Mouse (Mus musculus) heart, adult 2 months (tissue): Measurements from ENCODE around the gene Sox15. TPM values are rescaled to one million over a fixed set of nuclear protein-coding genes. Genes with fewer than 3 reads are reported as not detected.

Experiments used
- DNase-seq, 2 experiments: peaks; one replicate each; pipeline ENCODE4 v3.0.0; 2021
- H3K27ac ChIP-seq: fragments of 200-600 bp; 2 replicates; pipeline ENCODE4 v1.8.1; 2022
- H3K27me3 ChIP-seq: fragments of 200-500 bp; 2 replicates; pipeline ENCODE4 v1.6.1; 2012; ENCODE audit warnings: mild to moderate bottlenecking, low read length, inconsistent platforms, mixed read lengths; ENCODE audit not compliant: control insufficient read depth, insufficient read depth
- H3K36me3 ChIP-seq: fragments of 200-500 bp; 2 replicates; pipeline ENCODE4 v1.6.1; 2012; ENCODE audit warnings: low read length, inconsistent platforms; ENCODE audit not compliant: control insufficient read depth, insufficient read depth
- H3K4me1 ChIP-seq: fragments of 200-500 bp; 2 replicates; pipeline ENCODE4 v1.6.1; 2011; ENCODE audit warnings: low read length; ENCODE audit not compliant: control insufficient read depth, insufficient read depth
- H3K4me3 ChIP-seq: fragments of 200-600 bp; 2 replicates; pipeline ENCODE4 v1.8.1; 2022
- H3K79me2 ChIP-seq: fragments of 200-500 bp; replicated peaks from 2 replicates; pipeline ENCODE4 v1.6.1; 2012; ENCODE audit warnings: mild to moderate bottlenecking, inconsistent platforms, low read length, moderate library complexity, mixed read lengths; ENCODE audit not compliant: control insufficient read depth, insufficient read depth
- H3K9ac ChIP-seq: fragments of 200-500 bp; 2 replicates; pipeline ENCODE4 v1.6.1; 2012; ENCODE audit warnings: low read depth, mild to moderate bottlenecking, control low read depth, inconsistent platforms, low read length, mixed read lengths
- CTCF ChIP-seq: fragments of 200-600 bp; IDR thresholded peaks from 2 replicates; pipeline ENCODE4 v1.8.1; 2022; ENCODE audit warnings: antibody characterized with exemption, mild to moderate bottlenecking, moderate library complexity
- EP300 ChIP-seq: fragments of 200-500 bp; IDR thresholded peaks from 2 replicates; pipeline ENCODE4 v1.6.1; 2011; ENCODE audit warnings: low read depth, low read length, control low read depth; ENCODE audit not compliant: insufficient read depth
- POLR2A ChIP-seq: fragments of 200-500 bp; IDR thresholded peaks from 2 replicates; pipeline ENCODE4 v1.6.1; 2011; ENCODE audit warnings: mild to moderate bottlenecking, low read depth, low read length, control low read depth; ENCODE audit not compliant: insufficient read depth
- WGBS: fragments of 180-500 bp; shearing (Covaris S2); methylation state at CpG from one replicate; pipeline ENCODE4 v1.1.7; 2018; 5-methylcytosine and 5-hydroxymethylcytosine counted together
- intact Hi-C: fragments of 180-260 bp; cut with DNase I; formaldehyde crosslinking; loops from one replicate; pipeline ENCODE4 v1.15.1; 2025
- polyA plus RNA-seq: library from polyadenylated mRNA; depleted of rRNA; stranded (reverse); fragments of >200 nt; gene quantifications from 2 replicates; pipeline ENCODE4 v1.2.3, GENCODE M21; 2012
- total RNA-seq, 2 experiments: library from RNA; stranded (reverse); gene quantifications; 2 replicates each; pipeline ENCODE4 v1.2.3; 2021

Sox15 gene
- total and polyA plus RNA-seq, 3 experiments, result not detected

DNA sequence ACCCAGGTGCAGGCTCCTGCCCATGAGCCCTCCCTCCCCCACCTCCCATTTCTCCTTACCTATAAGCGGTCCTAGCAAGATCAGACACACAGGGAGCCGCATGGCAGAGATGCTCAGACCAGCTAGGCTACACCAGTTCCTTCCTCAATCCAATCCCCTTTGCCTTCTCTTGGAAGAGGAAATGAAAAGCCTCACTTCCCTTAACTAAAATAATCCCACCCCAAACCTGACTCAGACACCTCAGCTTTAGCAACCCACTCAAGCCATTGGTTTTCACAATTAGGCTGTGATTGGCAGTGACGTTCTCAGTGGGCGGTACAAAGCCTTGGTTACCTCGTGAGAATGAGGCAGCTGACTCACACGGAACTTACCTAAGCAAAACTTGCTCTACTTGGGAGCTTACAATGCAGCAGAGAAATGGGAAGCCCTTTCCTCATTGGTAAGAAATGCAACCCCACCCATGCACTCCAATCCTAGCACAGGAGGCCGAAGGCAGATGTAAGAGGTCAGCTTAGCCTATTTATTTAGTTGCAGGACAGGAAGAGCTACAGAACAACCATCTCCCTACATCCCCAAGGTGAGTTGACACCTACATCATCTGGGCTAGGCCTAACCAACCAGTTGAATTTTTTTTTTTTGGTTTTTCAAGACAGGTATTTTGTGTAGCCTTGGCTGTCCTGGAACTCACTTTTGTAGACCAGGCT, 11.0 kb downstream of the Sox15 start, which contains the start of gene Cd68:
Cd68 (minus strand) TSS at position 193 of the 704 bp plus-strand sequence.
- no peaks in the 10 kb centered on the region for H3K79me2 ChIP-seq
- intact Hi-C loops, result no loop called here
- DNase-seq, result peak in 1 of 2 experiments; percentile 71
- H3K27me3 ChIP-seq, result no peaks in the 10 kb centered on the region
- peaks cover 10% of the 10 kb centered on the region for H3K4me1 ChIP-seq
- no peak for TF ChIP-seq EP300
- 0 out of 2 replicates have a peak, but pooled peaks have one; percentile 44 for TF ChIP-seq POLR2A
- no peak within 1 kb of the TSS for H3K9ac ChIP-seq
- peaks cover 17% of the 10 kb centered on the region for H3K36me3 ChIP-seq
- 49% methylated on average over 7 of the region's 7 CpGs for WGBS
- H3K27ac ChIP-seq, result no peak within 1 kb of the TSS; the same call in 1 of the 2 replicates
- no peak within 1 kb of the TSS for H3K4me3 ChIP-seq

DNA sequence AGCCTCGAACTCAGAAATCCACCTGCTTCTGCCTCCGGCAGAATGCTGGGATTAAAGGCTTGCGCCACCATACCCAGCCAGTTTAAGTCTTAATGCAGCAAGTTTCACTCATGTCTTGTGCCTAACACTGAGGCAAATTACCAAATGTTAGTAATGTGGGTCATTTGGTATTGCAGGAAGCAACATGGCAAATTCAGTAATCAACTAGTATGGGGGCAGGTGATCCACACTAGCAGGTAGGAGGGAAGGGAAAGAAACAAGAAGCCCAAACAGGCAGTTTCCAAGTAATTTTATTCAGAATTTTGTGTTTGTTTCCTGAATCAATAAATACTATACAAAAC, 11.5 kb downstream of the Sox15 start:
- WGBS, result 88% methylated on average over 3 of the region's 3 CpGs
- intact Hi-C loops, result no loop called here
- peaks cover 10% of the 10 kb centered on the region for H3K4me1 ChIP-seq
- no peak overlapping the region for H3K4me3 ChIP-seq
- H3K27me3 ChIP-seq, result no peaks in the 10 kb centered on the region
- H3K27ac ChIP-seq, result no peak overlapping the region
- no peaks in the 10 kb centered on the region for H3K79me2 ChIP-seq
- no peak for TF ChIP-seq CTCF
- DNase-seq, result no peak
- no peak overlapping the region for H3K9ac ChIP-seq
- peaks cover 17% of the 10 kb centered on the region for H3K36me3 ChIP-seq

DNA sequence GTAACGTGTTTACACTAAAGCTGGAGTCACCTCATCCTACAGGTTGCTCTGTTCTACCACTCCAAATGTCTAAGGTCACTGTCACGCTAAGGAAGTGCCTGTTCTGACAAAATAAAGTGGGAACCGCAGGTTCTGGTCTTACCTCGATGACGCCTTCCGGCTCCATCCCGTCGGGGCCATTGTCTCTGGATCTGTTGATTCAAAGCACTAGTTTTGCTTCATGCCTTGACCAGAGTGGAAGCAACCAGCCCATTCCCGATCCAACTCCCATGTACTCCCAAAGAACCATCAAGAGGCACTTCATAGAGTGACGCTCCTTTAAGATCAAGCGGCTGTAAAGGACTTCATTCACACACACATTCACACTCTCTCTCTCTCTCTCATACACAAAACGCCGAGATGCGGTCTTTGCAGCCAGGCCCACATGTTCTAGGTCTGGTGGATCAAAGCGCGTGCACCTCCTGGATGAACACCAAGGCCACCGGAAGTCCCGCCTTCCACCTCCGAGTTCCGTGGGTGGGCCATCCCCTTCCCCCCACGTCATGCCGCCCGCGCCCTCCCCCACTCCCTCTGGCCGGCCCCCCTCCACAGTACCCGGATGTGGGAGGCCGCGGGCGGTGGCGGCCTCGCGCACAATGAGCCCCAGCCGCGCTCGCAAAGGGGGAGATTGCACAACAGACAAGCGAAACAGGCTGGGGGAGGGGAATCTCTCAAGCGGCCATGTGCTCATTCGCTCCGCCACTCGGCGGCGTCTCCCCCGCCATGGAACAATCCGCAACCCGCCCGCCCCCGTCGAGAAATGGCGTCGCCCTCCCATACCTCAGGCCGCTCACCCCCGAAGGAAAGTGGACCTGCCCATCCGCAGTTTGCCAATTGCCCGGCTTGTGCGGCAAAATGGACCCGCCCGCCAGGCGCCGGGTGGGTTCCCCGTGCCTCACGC, 15.9 kb downstream of the Sox15 start:
- Histone ChIP-seq H3K4me3 (peak overlapping the region; percentile 85), H3K36me3 (peaks cover 18% of the 10 kb centered on the region), H3K79me2 (no peaks in the 10 kb centered on the region), H3K9ac (peak overlapping the region; percentile 92), H3K4me1 (peaks cover 5% of the 10 kb centered on the region), H3K27ac (peak overlapping the region; percentile 95), H3K27me3 (no peaks in the 10 kb centered on the region)
- DNase-seq, result peak; percentile 95 to 96
- 1% methylated on average over 61 of the region's 61 CpGs for WGBS
- TF ChIP-seq POLR2A, result peak; percentile 42
- no peak for TF ChIP-seq CTCF
- TF ChIP-seq EP300, result peak; percentile 71
- intact Hi-C loops, result no loop called here

DNA sequence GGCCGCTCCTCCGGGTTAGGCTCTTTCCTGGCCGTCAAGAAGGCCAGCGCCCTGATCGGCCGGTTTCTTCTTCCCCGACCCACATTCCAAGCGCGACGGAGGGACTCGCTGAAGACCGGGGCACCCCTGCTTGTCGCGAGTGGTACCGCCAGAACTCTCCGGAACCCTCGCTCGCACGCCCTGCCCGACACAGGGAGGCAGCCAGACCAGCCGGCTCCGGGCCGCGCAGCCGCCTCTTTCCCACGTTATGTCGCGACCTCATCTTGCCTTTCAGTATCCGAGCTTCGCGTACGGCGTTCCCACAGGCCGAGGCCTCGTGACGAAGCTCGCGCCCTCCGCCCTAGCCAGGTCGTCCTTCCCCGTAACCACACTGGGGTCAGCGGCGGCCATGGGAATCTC, 16.6 kb downstream of the Sox15 start:
- peaks cover 5% of the 10 kb centered on the region for H3K4me1 ChIP-seq
- H3K9ac ChIP-seq, result peak overlapping the region; percentile 92
- WGBS, result under 1% methylated on average over 43 of the region's 43 CpGs
- peak overlapping the region; percentile 95 for H3K27ac ChIP-seq
- H3K27me3 ChIP-seq, result no peaks in the 10 kb centered on the region
- H3K36me3 ChIP-seq, result peaks cover 18% of the 10 kb centered on the region
- no peak for DNase-seq
- intact Hi-C loops, result loop anchor here (1.0 kb wide), 1 partner anchor 10 kb away; no protein-coding TSS in a partner anchor
- no peaks in the 10 kb centered on the region for H3K79me2 ChIP-seq
- peak overlapping the region; percentile 85 for H3K4me3 ChIP-seq
- TF ChIP-seq CTCF (no peak), EP300 (no peak), POLR2A (no peak)

DNA sequence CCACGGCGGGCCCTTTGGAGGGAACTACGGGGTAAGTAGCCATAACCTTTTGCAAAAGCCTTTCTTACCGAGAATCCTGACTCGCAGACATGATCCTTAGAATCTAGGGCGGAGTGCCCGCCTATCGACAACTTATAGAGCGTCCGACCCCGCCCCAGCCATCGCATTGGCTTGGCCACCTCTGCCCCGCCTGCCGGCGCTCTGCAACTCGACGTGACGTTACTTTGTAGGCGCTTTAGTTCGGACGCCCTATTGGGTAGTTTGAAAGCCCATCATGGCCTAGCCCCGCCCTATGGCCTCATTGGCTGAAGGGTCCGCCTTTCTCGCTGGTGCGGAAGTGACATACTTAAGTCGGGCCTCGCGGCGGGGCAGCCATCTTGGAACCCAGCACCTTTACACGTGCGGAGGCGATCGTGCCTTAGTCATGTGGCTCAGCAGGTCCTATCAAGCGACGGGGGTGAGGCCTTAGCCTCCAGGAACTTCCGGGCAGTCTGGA, 17.1 kb downstream of the Sox15 start, which contains the start of gene Eif4a1:
Eif4a1 (minus strand) TSS at position 213 of the 496 bp plus-strand sequence.
- peak within 1 kb of the TSS; percentile 85 for H3K4me3 ChIP-seq
- no peaks in the 10 kb centered on the region for H3K79me2 ChIP-seq
- H3K4me1 ChIP-seq, result peaks cover 5% of the 10 kb centered on the region
- peaks cover 18% of the 10 kb centered on the region for H3K36me3 ChIP-seq
- peak within 1 kb of the TSS; percentile 92 for H3K9ac ChIP-seq
- H3K27ac ChIP-seq, result peak within 1 kb of the TSS; percentile 95
- no peaks in the 10 kb centered on the region for H3K27me3 ChIP-seq
- intact Hi-C loops, result loop anchor here (1.0 kb wide), 1 partner anchor 9 kb away; no protein-coding TSS in a partner anchor
- WGBS, result under 1% methylated on average over 36 of the region's 36 CpGs
- peak; percentile 100 for DNase-seq
- TF ChIP-seq EP300, result peak; percentile 43
- TF ChIP-seq CTCF, result 0 out of 2 replicates have a peak, but pooled peaks have one; percentile 13
- TF ChIP-seq POLR2A, result peak; percentile 99
